Mouse (Mus musculus) kidney, embryonic 16.5 days (tissue): ENCODE results near the gene Rpl22. TPM values are rescaled to one million over a fixed set of nuclear protein-coding genes. Genes with fewer than 3 reads are reported as not detected.

Source experiments
- ATAC-seq: fragments of 200-750 bp; cut with Nextera tagmentation; 2 replicates; pipeline ENCODE4 v1.8.0; 2017; ENCODE audit warnings: moderate TSS enrichment; ENCODE audit not compliant: low FRiP score, low TSS enrichment
- H3K27ac ChIP-seq: fragments of 300-500 bp; sonication (generic); 2 replicates; pipeline ENCODE4 v1.5.1; 2014; ENCODE audit warnings: low read length
- H3K27me3 ChIP-seq: fragments of 300-500 bp; sonication (generic); 2 replicates; pipeline ENCODE4 v1.6.1; 2014; ENCODE audit warnings: low read length, control low read depth, mixed read lengths; ENCODE audit not compliant: insufficient read depth
- H3K36me3 ChIP-seq: fragments of 300-500 bp; sonication (generic); 2 replicates; pipeline ENCODE4 v1.6.1; 2014; ENCODE audit warnings: low read length, control low read depth, mixed read lengths; ENCODE audit not compliant: insufficient read depth
- H3K4me1 ChIP-seq: fragments of 300-500 bp; sonication (generic); 2 replicates; pipeline ENCODE4 v1.6.1; 2014; ENCODE audit warnings: low read length, control low read depth, mixed read lengths; ENCODE audit not compliant: insufficient read depth
- H3K4me2 ChIP-seq: fragments of 300-500 bp; sonication (generic); replicated peaks from 2 replicates; pipeline ENCODE4 v1.6.1; 2014; ENCODE audit warnings: low read depth, low read length
- H3K4me3 ChIP-seq: fragments of 300-500 bp; sonication (generic); 2 replicates; pipeline ENCODE4 v1.5.1; 2014; ENCODE audit warnings: mild to moderate bottlenecking, low read length
- H3K9ac ChIP-seq: fragments of 300-500 bp; sonication (generic); replicated peaks from 2 replicates; pipeline ENCODE4 v1.6.1; 2014; ENCODE audit warnings: low read length
- H3K9me3 ChIP-seq: fragments of 300-500 bp; sonication (generic); 2 replicates; pipeline ENCODE4 v1.6.1; 2016; ENCODE audit warnings: low read length, control low read depth
- WGBS: fragments of 180-500 bp; shearing (Covaris S2); extraction: QIAGEN DNeasy Blood & Tissue Kit; methylation state at CpG from one replicate; pipeline ENCODE4 v1.1.7; 2014; 5-methylcytosine and 5-hydroxymethylcytosine counted together
- polyA plus RNA-seq: library from polyadenylated mRNA; unstranded; fragments of >200 nt; fragmentation: Nextera tagmentation; extraction: Ambion mirVana; gene quantifications from 2 replicates; pipeline ENCODE4 v1.2.1, GENCODE M21; 2015

Gene Rpl22
- polyA plus RNA-seq, 1 experiment from 2014 or later: 295 TPM

GRCm38 (mm10) chr4:152312186-152312585 lies 13.4 kb upstream of the Rpl22 start:
- Histone ChIP-seq H3K4me3 (peak overlapping the region; percentile 42), H3K4me2 (peak overlapping the region; percentile 64), H3K9ac (no peak overlapping the region), H3K27me3 (peaks cover 67% of the 10 kb centered on the region), H3K36me3 (no peaks in the 10 kb centered on the region), H3K27ac (no peak overlapping the region), H3K4me1 (peaks cover 30% of the 10 kb centered on the region), H3K9me3 (no peaks in the 10 kb centered on the region)
- ATAC-seq: no peak
- WGBS: 3% methylated on average over 14 of the region's 14 CpGs

DNA sequence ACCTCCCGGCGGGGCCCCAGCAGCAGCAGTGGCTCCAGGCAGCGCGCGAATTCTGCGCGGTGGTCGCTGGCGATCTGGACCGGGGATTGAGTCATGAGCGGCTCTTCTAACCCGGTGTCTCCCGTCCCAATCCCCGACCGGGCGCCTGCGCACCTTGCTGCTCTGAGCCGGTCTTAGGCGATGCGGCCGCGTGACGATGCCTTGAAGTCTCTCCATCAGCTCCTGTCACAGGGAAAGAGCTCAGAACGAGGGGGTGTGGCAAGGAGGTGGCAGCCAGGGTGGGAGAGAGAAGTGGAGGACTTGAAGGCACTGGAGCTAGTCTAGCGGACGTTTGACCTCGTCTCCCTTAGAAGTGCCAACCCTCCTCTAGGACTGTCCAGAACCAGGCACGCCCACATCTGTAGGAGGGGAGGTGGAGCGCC lies 12.3 kb upstream of the Rpl22 start:
- Histone ChIP-seq H3K36me3 (no peaks in the 10 kb centered on the region), H3K4me3 (peak overlapping the region; percentile 42), H3K27me3 (peaks cover 75% of the 10 kb centered on the region), H3K4me1 (peaks cover 32% of the 10 kb centered on the region), H3K9me3 (no peaks in the 10 kb centered on the region), H3K4me2 (peak overlapping the region; percentile 64), H3K9ac (peak overlapping the region; percentile 48), H3K27ac (no peak overlapping the region)
- under 1% methylated on average over 29 of the region's 29 CpGs for WGBS
- peak; percentile 69 for ATAC-seq

- no peak overlapping the region; the same call in 1 of the 2 replicates for H3K4me3 ChIP-seq
- peak; percentile 13; the same call in 1 of the 2 replicates for ATAC-seq
- peaks cover 39% of the 10 kb centered on the region for H3K4me1 ChIP-seq
- peaks cover 75% of the 10 kb centered on the region for H3K27me3 ChIP-seq
- peak overlapping the region; percentile 64 for H3K4me2 ChIP-seq
- no peak overlapping the region for H3K27ac ChIP-seq
- no peaks in the 10 kb centered on the region for H3K9me3 ChIP-seq
- H3K9ac ChIP-seq: no peak overlapping the region
- no peaks in the 10 kb centered on the region for H3K36me3 ChIP-seq
Measured at GRCm38 (mm10) chr4:152313934-152314333, 11.6 kb upstream of the Rpl22 start.

- no peaks in the 10 kb centered on the region for H3K36me3 ChIP-seq
- no peaks in the 10 kb centered on the region for H3K9me3 ChIP-seq
- peaks cover 41% of the 10 kb centered on the region for H3K4me1 ChIP-seq
- peak overlapping the region; percentile 62 for H3K4me2 ChIP-seq
- no peak for ATAC-seq
- peak overlapping the region; percentile 39 for H3K4me3 ChIP-seq
- WGBS: under 1% methylated on average over 43 of the region's 43 CpGs
- H3K27me3 ChIP-seq: peaks cover 72% of the 10 kb centered on the region
- peak overlapping the region; percentile 48; the same call in 1 of the 2 replicates for H3K9ac ChIP-seq
- H3K27ac ChIP-seq: no peak overlapping the region
Measured at GRCm38 (mm10) chr4:152315498-152316213, 9.9 kb upstream of the Rpl22 start.

- Histone ChIP-seq H3K27me3 (peaks cover 52% of the 10 kb centered on the region), H3K4me3 (no peak overlapping the region), H3K36me3 (no peaks in the 10 kb centered on the region), H3K4me1 (peaks cover 34% of the 10 kb centered on the region), H3K27ac (no peak overlapping the region), H3K4me2 (no peak overlapping the region), H3K9me3 (no peaks in the 10 kb centered on the region), H3K9ac (no peak overlapping the region)
- 87% methylated on average over 6 of the region's 6 CpGs for WGBS
- ATAC-seq: no peak
Measured at GRCm38 (mm10) chr4:152317631-152318033, 7.9 kb upstream of the Rpl22 start.

DNA sequence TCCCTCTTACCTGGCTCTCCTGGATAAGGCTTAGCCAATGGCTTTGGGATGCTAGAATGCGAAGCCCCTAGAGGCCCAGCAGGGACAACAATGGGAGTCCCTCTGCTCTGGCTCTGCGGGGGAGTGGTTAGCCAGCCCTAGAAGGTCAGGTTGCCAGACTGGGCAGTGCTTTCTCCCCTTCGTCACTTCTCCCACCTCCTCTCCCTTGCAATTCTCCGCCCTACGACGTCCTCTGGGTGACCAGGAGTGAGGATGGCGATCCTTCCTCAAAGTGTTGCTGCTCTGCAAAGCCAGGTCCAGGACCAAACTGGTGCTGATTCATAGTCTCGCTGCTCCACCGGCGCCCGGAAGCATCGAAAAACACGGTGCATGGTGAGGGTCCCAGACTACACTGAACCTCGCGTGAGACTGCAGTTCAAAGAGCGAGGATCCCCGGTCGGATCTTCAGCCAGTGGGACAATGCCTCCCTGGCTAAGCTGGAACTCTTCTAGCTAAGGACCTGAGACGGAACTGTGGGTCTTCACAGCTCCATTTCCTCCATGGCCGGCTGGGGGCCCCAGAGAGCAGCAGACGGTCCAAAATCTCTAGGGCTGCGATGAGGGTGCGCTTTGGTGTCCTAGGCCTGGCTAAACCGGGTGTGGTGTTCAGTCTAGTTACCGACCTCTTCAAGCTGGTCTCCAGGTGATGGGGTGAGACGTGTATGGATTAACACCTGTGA lies 6.9 kb upstream of the Rpl22 start, which contains the start of gene Rnf207:
Gene Rnf207, minus strand, starts transcription at position 477 of the 718 bp plus-strand sequence.
- Histone ChIP-seq H3K27ac (no peak within 1 kb of the TSS), H3K36me3 (no peaks in the 10 kb centered on the region), H3K4me1 (peaks cover 26% of the 10 kb centered on the region), H3K27me3 (peaks cover 43% of the 10 kb centered on the region), H3K4me3 (peak within 1 kb of the TSS; percentile 33), H3K4me2 (peak within 1 kb of the TSS; percentile 57), H3K9ac (peak within 1 kb of the TSS; percentile 61), H3K9me3 (no peaks in the 10 kb centered on the region)
- 5% methylated on average over 26 of the region's 26 CpGs for WGBS
- peak; percentile 5; the same call in 1 of the 2 replicates for ATAC-seq

DNA sequence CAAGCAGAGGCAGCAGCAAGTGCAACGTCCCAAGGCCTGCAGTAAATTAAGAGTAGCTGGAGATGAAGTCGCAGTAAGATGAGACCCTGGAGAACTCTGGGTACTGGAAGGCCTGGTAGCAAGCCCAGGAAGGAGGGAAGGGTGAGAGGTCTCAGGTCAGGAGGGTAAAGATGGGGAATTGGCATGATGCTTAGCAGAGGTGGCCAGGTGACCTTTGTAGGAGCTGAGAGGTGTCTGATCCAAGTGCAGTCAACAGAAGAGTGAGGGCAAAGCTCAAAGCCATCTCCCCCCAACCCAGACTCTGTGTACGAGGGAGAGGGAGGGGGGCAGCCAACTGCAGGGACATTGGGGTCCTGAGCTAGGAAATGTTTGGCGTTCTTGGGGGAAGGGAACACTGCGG lies 4.1 kb upstream of the Rpl22 start:
- H3K4me2 ChIP-seq: no peak overlapping the region
- peaks cover 12% of the 10 kb centered on the region for H3K4me1 ChIP-seq
- no peaks in the 10 kb centered on the region for H3K36me3 ChIP-seq
- H3K4me3 ChIP-seq: no peak overlapping the region
- no peaks in the 10 kb centered on the region for H3K9me3 ChIP-seq
- 37% methylated on average over 5 of the region's 5 CpGs for WGBS
- H3K27ac ChIP-seq: no peak overlapping the region
- no peak for ATAC-seq
- peaks cover 15% of the 10 kb centered on the region for H3K27me3 ChIP-seq
- no peak overlapping the region for H3K9ac ChIP-seq

- H3K9ac ChIP-seq: peak overlapping the region; percentile 45
Measured at GRCm38 (mm10) chr4:152324641-152325562, 640 bp upstream of the Rpl22 start.

DNA sequence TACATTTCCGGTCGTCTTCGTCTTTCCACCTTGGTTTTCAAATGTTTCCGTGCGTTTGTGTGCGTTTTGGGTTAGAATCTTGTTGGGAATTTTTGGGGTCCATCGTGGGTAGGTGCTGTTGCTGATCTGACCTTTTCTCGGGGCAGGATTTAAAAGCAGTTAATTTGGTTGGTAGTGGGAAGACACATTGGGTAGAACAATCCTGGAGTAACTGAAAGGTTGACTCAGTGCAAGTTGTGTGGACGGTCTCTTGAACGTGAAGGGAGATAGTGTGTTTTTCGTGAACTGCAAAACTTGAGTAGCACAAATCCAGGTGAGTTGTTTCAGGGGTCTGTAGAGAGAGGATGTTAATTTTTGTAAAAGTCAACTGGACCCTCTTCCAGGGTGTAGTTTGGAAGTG lies 1.0 kb downstream of the Rpl22 start:
- H3K4me3 ChIP-seq: peak overlapping the region; percentile 90
- H3K9ac ChIP-seq: peak overlapping the region; percentile 87
- H3K9me3 ChIP-seq: no peaks in the 10 kb centered on the region
- WGBS: under 1% methylated on average over 11 of the region's 11 CpGs
- peaks cover 19% of the 10 kb centered on the region for H3K4me1 ChIP-seq
- peaks cover 27% of the 10 kb centered on the region for H3K36me3 ChIP-seq
- no peak overlapping the region for H3K27ac ChIP-seq
- ATAC-seq: no peak
- peak overlapping the region; percentile 95 for H3K4me2 ChIP-seq
- H3K27me3 ChIP-seq: no peaks in the 10 kb centered on the region

More at GRCm38 (mm10) chr4:152324641-152325562, 640 bp upstream of the Rpl22 start:
- Histone ChIP-seq H3K36me3 (peaks cover 15% of the 10 kb centered on the region), H3K4me3 (peak overlapping the region; percentile 90), H3K27me3 (no peaks in the 10 kb centered on the region), H3K27ac (no peak overlapping the region), H3K9me3 (no peaks in the 10 kb centered on the region), H3K4me2 (peak overlapping the region; percentile 44), H3K4me1 (peaks cover 19% of the 10 kb centered on the region)
- peak; percentile 37 for ATAC-seq
- 54% methylated on average over 16 of the region's 16 CpGs for WGBS
